Mouse (Mus musculus): ENCODE measurements around the gene Ubald1.

- no peak for TF ChIP-seq ZC3H11A (IDR thresholded peaks at IDR 0.05; ENCODE audit: low read depth, low read length)
- TF ChIP-seq ZMIZ1 (IDR thresholded peaks at IDR 0.05; ENCODE audit: low read depth, low read length), result no peak
- TF ChIP-seq MEF2A (IDR thresholded peaks at IDR 0.05; ENCODE audit: extremely low read depth, insufficient replicate concordance, low read depth, low read length, poor library complexity, severe bottlenecking), result no peak
- TF ChIP-seq GABPA (IDR thresholded peaks at IDR 0.05; ENCODE audit: low read depth, low read length), result no peak
- TF ChIP-seq E2F4 (IDR thresholded peaks at IDR 0.05; ENCODE audit: borderline replicate concordance, low read depth, low read length), result no peak
- TF ChIP-seq POLR2A (IDR thresholded peaks at IDR 0.05; ENCODE audit: control insufficient read depth in 1 of 2, insufficient read depth in 1 of 2, low read depth in 1 of 2, low read length in 2 of 2, poor library complexity in 1 of 2), result no peak
Observed at GRCm38 (mm10) chr16:4875198-4876032, 4.7 kb downstream of the Ubald1 start.
